Mouse (Mus musculus) heart, adult 9 months (tissue): ENCODE data around the gene D830030K20Rik.
"Not testable (repeated sequence)": the region's sequence is repeated elsewhere in the genome, so short reads cannot be mapped to it uniquely, and the experiment has no call there.

Source experiments
- DNase-seq, 2 experiments: peaks; one replicate each; pipeline ENCODE4 v3.0.0; 2022; ENCODE audit warnings: low spot score in 2 of 2

D830030K20Rik gene

DNA sequence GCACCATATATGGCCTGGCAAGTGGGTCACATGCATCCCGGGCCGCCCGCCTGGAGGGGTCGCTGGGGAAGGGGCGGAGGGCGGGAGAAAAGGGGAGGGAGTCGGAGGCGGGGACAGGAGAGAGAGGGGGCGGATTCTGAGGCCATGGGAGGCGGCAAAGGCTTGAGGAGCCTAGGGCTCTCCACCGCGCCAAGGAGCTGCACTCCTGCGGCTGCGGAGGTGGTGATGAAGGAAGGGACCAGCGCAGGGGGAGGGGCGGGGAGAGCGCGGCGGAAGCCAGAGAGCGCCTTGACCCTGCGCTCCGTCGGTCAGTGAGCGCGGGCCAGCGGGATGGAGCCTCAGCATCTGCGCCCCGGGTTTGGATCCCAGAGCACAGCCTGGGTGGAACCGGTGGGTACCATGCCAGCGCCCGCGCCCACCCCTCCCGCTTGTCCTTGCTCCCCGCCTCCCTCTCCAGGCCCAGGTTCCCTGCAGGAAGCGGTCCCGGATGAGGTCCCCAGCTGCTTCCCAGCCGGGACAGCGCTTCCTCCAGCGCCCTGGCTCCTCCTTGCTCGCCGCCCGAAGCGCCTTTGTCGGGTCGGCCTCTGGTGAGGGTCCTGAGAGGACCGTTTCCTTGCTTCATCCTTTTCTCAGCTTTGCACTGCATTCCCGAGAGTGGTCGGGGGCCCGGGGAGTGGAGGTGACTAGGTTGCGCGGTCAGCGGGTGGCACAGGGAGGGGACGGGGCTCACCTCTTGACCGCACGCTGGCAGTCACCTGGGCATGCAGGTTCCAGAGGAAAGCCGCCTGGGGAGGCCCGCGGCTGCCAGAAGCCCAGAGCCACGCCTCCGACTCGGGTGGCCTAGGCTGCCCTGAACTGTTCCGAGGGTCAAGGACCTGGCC, at the start of gene D830030K20Rik:
D830030K20Rik (plus strand) TSS at position 217 of the 881 bp plus-strand sequence.
- DNase-seq, result peak in 1 of 2 experiments; percentile 0

DNA sequence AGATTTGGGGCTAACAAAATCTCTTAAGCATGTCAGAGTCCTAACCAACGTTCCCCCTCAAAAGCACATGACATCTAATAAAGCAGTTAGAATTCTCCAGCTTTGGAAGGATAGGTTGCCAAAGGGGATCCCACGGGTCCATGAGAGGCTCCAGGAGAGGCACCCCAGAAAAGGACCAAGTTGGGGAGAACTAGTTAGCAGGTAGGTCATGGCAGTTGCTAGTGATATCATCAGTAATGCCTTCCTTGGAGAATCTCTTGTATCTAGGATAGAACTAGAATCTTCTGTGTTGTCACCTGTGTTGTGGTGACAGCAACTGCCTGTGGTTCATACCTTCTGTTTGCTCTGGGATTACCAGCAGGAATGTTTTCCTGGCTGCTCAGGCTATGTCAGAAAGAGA, 20.3 kb upstream of the D830030K20Rik start, which contains the start of gene Gm5795:
Gm5795 (plus strand) TSS at position 301 of the 400 bp plus-strand sequence.
- not testable (repeated sequence) for DNase-seq

DNA sequence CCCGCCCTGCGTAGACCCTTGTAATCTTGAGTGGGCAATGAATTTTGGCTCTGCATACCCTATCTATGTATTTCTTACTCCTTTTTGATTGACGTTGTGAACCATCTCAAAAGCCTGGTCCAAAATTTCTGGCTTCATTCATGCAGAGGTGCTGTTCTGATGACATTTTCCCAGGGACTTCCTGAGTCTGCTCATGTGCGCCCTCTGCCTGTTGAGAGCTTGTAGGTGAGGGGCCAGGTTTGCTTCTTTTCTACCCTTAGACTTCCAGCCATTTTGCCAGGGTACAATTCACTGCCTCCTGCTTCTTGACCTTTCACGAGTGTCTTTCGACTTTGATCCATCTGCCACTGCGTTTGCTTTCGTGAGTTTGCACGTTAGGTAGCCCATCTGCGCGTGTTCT, 1.1 kb downstream of the D830030K20Rik start:
- not testable (repeated sequence) for DNase-seq

DNA sequence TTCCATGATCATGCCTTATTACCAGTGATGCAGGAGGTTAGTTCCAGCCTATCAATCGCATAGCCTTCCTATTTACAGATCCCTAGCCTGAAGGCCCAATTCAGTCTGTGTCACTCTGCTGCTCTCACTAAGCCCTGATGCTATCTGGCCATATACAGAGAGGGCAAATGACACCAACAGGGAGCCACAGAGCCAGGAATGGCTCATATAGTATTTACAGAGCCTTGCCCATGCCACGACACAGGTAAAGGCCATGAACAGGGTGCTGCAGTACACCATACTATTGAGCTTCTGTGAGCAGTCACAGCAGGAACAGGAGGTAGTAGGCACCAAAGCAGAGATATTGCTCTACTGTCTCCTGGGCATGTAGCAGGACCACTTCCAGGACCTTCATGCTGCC, 54.2 kb downstream of the D830030K20Rik start:
- peak; percentile 0 for DNase-seq
